24 mouse cellular contexts compared by ENCODE assay signal in genomic region chr11:75893956-75894355, GRCm38 (mm10). TPM values are rescaled to one million over a fixed set of nuclear protein-coding genes. Genes with fewer than 3 reads are reported as not detected.
DNase-seq lines count a peak whose midpoint lies in the region; ATAC-seq and TF ChIP-seq lines count a peak whose summit lies in the region.
"Had no signal": no experiment of that assay in that cellular context is flagged by ENCODE, and none has a peak within 500 bp of the region (broad histone marks: within the 10 kb centered on the region; RNA-seq: fewer than 3 reads in every experiment).

No protein-coding gene starts in this region.

- no peak for TF ChIP-seq CTCF in midbrain, postnatal 0 days (IDR thresholded peaks at IDR 0.05)
- TF ChIP-seq CTCF in brain, embryonic 14.5 days (IDR thresholded peaks at IDR 0.05; ENCODE audit: borderline replicate concordance, extremely low read depth, insufficient read depth, insufficient read length): no peak

- H3K4me1 ChIP-seq in midbrain, embryonic 10.5 days: peaks cover 11% of the 10 kb centered on the region
- H3K4me1 ChIP-seq in midbrain, postnatal 0 days (ENCODE audit: insufficient read depth, low read length): peaks cover 3% of the 10 kb centered on the region; the same call in 1 of the 2 replicates
- peaks cover 13% of the 10 kb centered on the region for H3K4me1 ChIP-seq in midbrain, embryonic 13.5 days (replicated peaks)
- no peaks in the 10 kb centered on the region for H3K4me1 ChIP-seq in midbrain, embryonic 14.5 days (ENCODE audit: control insufficient read depth, insufficient read depth, low read length)

- ATAC-seq in midbrain, postnatal 0 days (ENCODE audit: low FRiP score): no peak
- ATAC-seq in midbrain, embryonic 13.5 days: no peak
- ATAC-seq in midbrain, embryonic 14.5 days (ENCODE audit: low FRiP score, low TSS enrichment): no peak
- no peak for ATAC-seq in cerebellum, adult (ENCODE audit: insufficient number of reproducible peaks, low FRiP score, low TSS enrichment)
- ATAC-seq: activated CD4-positive, CD25-positive, alpha-beta regulatory T cell, adult 4 months; CD4-positive, CD25-positive, alpha-beta regulatory T cell, adult 4 months; Patski had no signal

- H3K27me3 ChIP-seq in midbrain, embryonic 10.5 days (ENCODE audit: low read depth, poor library complexity, severe bottlenecking): no peaks in the 10 kb centered on the region
- H3K27me3 ChIP-seq in midbrain, postnatal 0 days (ENCODE audit: insufficient read depth, low read length): no peaks in the 10 kb centered on the region
- H3K27me3 ChIP-seq in midbrain, embryonic 13.5 days: no peaks in the 10 kb centered on the region; the same call in 1 of the 2 replicates
- H3K27me3 ChIP-seq in midbrain, embryonic 14.5 days (ENCODE audit: control insufficient read depth, insufficient read depth, low read length): no peaks in the 10 kb centered on the region
- H3K27me3 ChIP-seq: Patski had no signal

- no peak for DNase-seq in midbrain, embryonic 10.5 days (ENCODE audit: low spot score)
- no peak for DNase-seq in midbrain, postnatal 0 days (ENCODE audit: low spot score)
- DNase-seq in midbrain, embryonic 14.5 days: no peak
- DNase-seq in MN1 (ENCODE audit: low spot score): peak; percentile 62
- DNase-seq in brain, embryonic 14.5 days (ENCODE audit: low read depth): peak; percentile 64
- no peak for DNase-seq in adrenal gland, postnatal 36 days
- DNase-seq: adrenal gland, adult 2 months; adrenal gland, adult 8-10 months; adrenal gland, postnatal 10 days; adrenal gland, postnatal 14 days; adrenal gland, postnatal 25 days; B cell, adult 2 months; cerebellum, adult 11 months; cerebellum, adult 11-12 months; cerebellum, adult 18-20 months; cerebellum, adult 2 months; cerebellum, adult 8-10 months; cerebellum, adult 9-10 months had no signal

- no peaks in the 10 kb centered on the region for H3K9me3 ChIP-seq in midbrain, embryonic 10.5 days (replicated peaks)
- H3K9me3 ChIP-seq in midbrain, postnatal 0 days (ENCODE audit: low read length): no peaks in the 10 kb centered on the region
- H3K9me3 ChIP-seq in midbrain, embryonic 13.5 days: no peaks in the 10 kb centered on the region
- H3K9me3 ChIP-seq in midbrain, embryonic 14.5 days (ENCODE audit: control insufficient read depth, low read length): no peaks in the 10 kb centered on the region
- H3K9me3 ChIP-seq: G1E had no signal

- H3K27ac ChIP-seq in midbrain, embryonic 10.5 days (replicated peaks): peak overlapping the region; percentile 33; the same call in 1 of the 2 replicates
- no peak overlapping the region for H3K27ac ChIP-seq in midbrain, postnatal 0 days (ENCODE audit: low read depth, low read length)
- H3K27ac ChIP-seq in midbrain, embryonic 13.5 days: 0 out of 2 replicates have a peak overlapping the region, but pooled peaks have one; percentile 39
- H3K27ac ChIP-seq in midbrain, embryonic 14.5 days (replicated peaks; ENCODE audit: low read depth, low read length): no peak overlapping the region

- 78% methylated on average over 2 of the region's 2 CpGs for WGBS in midbrain, embryonic 10.5 days
- 74% methylated on average over 2 of the region's 2 CpGs for WGBS in midbrain, postnatal 0 days
- 68% methylated on average over 2 of the region's 2 CpGs for WGBS in midbrain, embryonic 13.5 days
- WGBS in midbrain, embryonic 14.5 days: 66% methylated on average over 2 of the region's 2 CpGs

- H3K9ac ChIP-seq in midbrain, postnatal 0 days (replicated peaks; ENCODE audit: low read length, poor library complexity, severe bottlenecking): no peak overlapping the region
- H3K9ac ChIP-seq in midbrain, embryonic 13.5 days (replicated peaks): no peak overlapping the region
- no peak overlapping the region for H3K9ac ChIP-seq in midbrain, embryonic 14.5 days (replicated peaks; ENCODE audit: low read length)

- TF ChIP-seq POLR2A in brain, embryonic 14.5 days (IDR thresholded peaks at IDR 0.05; ENCODE audit: borderline replicate concordance, extremely low read depth, insufficient read depth, insufficient read length, poor library complexity, severe bottlenecking): no peak

- H3K4me2 ChIP-seq in midbrain, postnatal 0 days (ENCODE audit: low read depth, low read length, poor library complexity, severe bottlenecking): no peak overlapping the region
- no peak overlapping the region for H3K4me2 ChIP-seq in midbrain, embryonic 13.5 days (replicated peaks)
- no peak overlapping the region for H3K4me2 ChIP-seq in midbrain, embryonic 14.5 days (ENCODE audit: low read length)

- no peak overlapping the region for H3K4me3 ChIP-seq in midbrain, embryonic 10.5 days
- H3K4me3 ChIP-seq in midbrain, postnatal 0 days (ENCODE audit: low read depth, low read length): no peak overlapping the region
- H3K4me3 ChIP-seq in midbrain, embryonic 13.5 days (replicated peaks): no peak overlapping the region
- H3K4me3 ChIP-seq in midbrain, embryonic 14.5 days (replicated peaks; ENCODE audit: low read depth, low read length): no peak overlapping the region

- no peaks in the 10 kb centered on the region for H3K36me3 ChIP-seq in midbrain, embryonic 10.5 days
- H3K36me3 ChIP-seq in midbrain, postnatal 0 days (ENCODE audit: insufficient read depth, low read length): no peaks in the 10 kb centered on the region
- H3K36me3 ChIP-seq in midbrain, embryonic 13.5 days: no peaks in the 10 kb centered on the region
- no peaks in the 10 kb centered on the region for H3K36me3 ChIP-seq in midbrain, embryonic 14.5 days (ENCODE audit: control insufficient read depth, insufficient read depth, low read length)
- H3K36me3 ChIP-seq: G1E had no signal

RNA-seq across cellular contexts. Expression of gene Rph3al, which starts 44.3 kb away (rescaled TPM):
- 1.1 TPM in 2 replicates for polyA plus RNA-seq in midbrain, embryonic 10.5 days (2016; fragmentation: Nextera tagmentation; extraction: Ambion mirVana)
- 3.4 and 4.0 TPM in 2 replicates for total RNA-seq in midbrain, postnatal 0 days (2014; rRNA removed)
- 3.0 and 3.1 TPM in 2 replicates for polyA plus RNA-seq in midbrain, postnatal 0 days (2015; fragmentation: Nextera tagmentation; extraction: Ambion mirVana)
- 1.9 and 2.4 TPM in 2 replicates for polyA plus RNA-seq in midbrain, embryonic 13.5 days (2015; fragmentation: Nextera tagmentation; extraction: Ambion mirVana)
- 1.6 and 2.3 TPM in 2 replicates for polyA plus RNA-seq in midbrain, embryonic 14.5 days (2014; fragmentation: Nextera tagmentation; extraction: Ambion mirVana)
- 1.7 and 3.1 TPM in 2 replicates for polyA plus RNA-seq in brain, embryonic 14.5 days (2012; rRNA removed)
- 10 to 100 TPM; 14.5 to 14.8 TPM for total RNA-seq in adrenal gland, postnatal 36 days (2021)
- total RNA-seq: G1E had no signal
- polyA plus RNA-seq: G1E had no signal

Comparison
In these comparisons a context has a peak if more than half of its experiments do, and no peak if none do; other contexts are left out.
1. H3K27ac ChIP-seq: peak in midbrain, embryonic 10.5 days (single experiment) and midbrain, embryonic 13.5 days (single experiment); none in midbrain, postnatal 0 days (single experiment) and midbrain, embryonic 14.5 days (single experiment).
2. DNase-seq: peak in MN1 (single experiment) and brain, embryonic 14.5 days (single experiment); none in midbrain, embryonic 10.5 days (single experiment), midbrain, postnatal 0 days (single experiment), midbrain, embryonic 14.5 days (single experiment) and adrenal gland, postnatal 36 days (0 of 2).